Mouse (Mus musculus) liver, embryonic 14.5 days (tissue): ENCODE results near the gene Ass1.

Experiments
- CTCF ChIP-seq: IDR thresholded peaks from 2 replicates; pipeline ENCODE4 v1.5.1; 2016; ENCODE audit warnings: antibody characterized with exemption, low read depth, control low read depth
- EP300 ChIP-seq: IDR thresholded peaks from 2 replicates; pipeline ENCODE4 v1.6.1; 2016; ENCODE audit warnings: antibody characterized with exemption, low read depth

- no peak for TF ChIP-seq CTCF
- TF ChIP-seq EP300: no peak
These were observed 30.4 kb upstream of the Ass1 start for GRCm38 (mm10) chr2:31439576-31439975.
